Mouse (Mus musculus): Measurements from ENCODE around the gene Gdf1. TPM values are rescaled to one million over a fixed set of nuclear protein-coding genes. Genes with fewer than 3 reads are reported as not detected.
A peak's percentile ranks its signal among the peaks of the same experiment; 100 is the strongest.

Gdf1 gene
- polyA plus RNA-seq, 1 experiment from 2014 or later, result 0.74 TPM

DNA sequence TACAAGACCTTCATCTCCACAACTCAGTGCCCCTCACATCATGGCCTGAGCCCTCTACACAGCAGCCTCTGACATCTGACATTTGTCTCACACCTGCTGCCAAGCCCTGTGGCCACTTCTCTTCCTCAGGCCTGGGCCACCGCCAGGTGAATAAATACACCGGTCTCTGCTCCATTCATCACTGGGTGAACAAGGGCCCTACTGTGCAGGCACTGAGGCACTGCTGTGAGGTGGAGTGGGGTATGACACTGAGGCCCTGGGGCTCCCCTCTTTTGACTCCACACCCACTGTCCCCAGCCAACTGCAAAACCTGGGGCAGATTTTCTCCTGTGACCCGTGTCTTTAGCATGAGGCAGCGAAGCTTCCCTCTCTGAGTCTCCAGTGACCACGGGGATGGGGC is 37.0 kb downstream of the Gdf1 start:
- WGBS, result 74% methylated on average over 5 of the region's 5 CpGs
- no peak overlapping the region for H3K9ac ChIP-seq
- no peak overlapping the region for H3K4me3 ChIP-seq
- H3K4me2 ChIP-seq, result no peak overlapping the region
- H3K9me3 ChIP-seq, result no peaks in the 10 kb centered on the region
- peaks cover 12% of the 10 kb centered on the region for H3K4me1 ChIP-seq
- H3K27me3 ChIP-seq (replicated peaks), result peaks cover 19% of the 10 kb centered on the region
- H3K27ac ChIP-seq (replicated peaks), result no peak overlapping the region
- no peaks in the 10 kb centered on the region for H3K36me3 ChIP-seq
- no peak for ATAC-seq (ENCODE audit: extremely low read depth, insufficient number of reproducible peaks, low FRiP score, low TSS enrichment)

- Histone ChIP-seq H3K27ac (replicated peaks) (no peak overlapping the region), H3K9me3 (no peaks in the 10 kb centered on the region)
- no peak for ATAC-seq (ENCODE audit: extremely low read depth, insufficient number of reproducible peaks, low FRiP score, low TSS enrichment)
Measured at GRCm38 (mm10) chr8:70370476-70370875, 40.9 kb downstream of the Gdf1 start.

GRCm38 (mm10) chr8:70371951-70372350 is 42.3 kb downstream of the Gdf1 start:
- H3K9ac ChIP-seq, result 0 out of 2 replicates have a peak overlapping the region, but pooled peaks have one; percentile 54
- no peak overlapping the region for H3K4me2 ChIP-seq
- WGBS, result 35% methylated on average over 6 of the region's 6 CpGs
- peaks cover 58% of the 10 kb centered on the region for H3K4me1 ChIP-seq
- ATAC-seq (ENCODE audit: extremely low read depth, insufficient number of reproducible peaks, low FRiP score, low TSS enrichment), result no peak
- H3K27ac ChIP-seq (replicated peaks), result peak overlapping the region; percentile 55
- peaks cover 61% of the 10 kb centered on the region for H3K27me3 ChIP-seq (replicated peaks)
- no peaks in the 10 kb centered on the region for H3K36me3 ChIP-seq
- H3K4me3 ChIP-seq, result no peak overlapping the region
- H3K9me3 ChIP-seq, result no peaks in the 10 kb centered on the region

More at GRCm38 (mm10) chr8:70370476-70370875, 40.9 kb downstream of the Gdf1 start:
- Histone ChIP-seq H3K27me3 (replicated peaks) (peaks cover 52% of the 10 kb centered on the region), H3K4me2 (no peak overlapping the region), H3K36me3 (no peaks in the 10 kb centered on the region), H3K9ac (no peak overlapping the region), H3K4me1 (peaks cover 46% of the 10 kb centered on the region), H3K4me3 (no peak overlapping the region)
- WGBS, result 77% methylated on average over 7 of the region's 7 CpGs

GRCm38 (mm10) chr8:70373397-70374317 is 44.0 kb downstream of the Gdf1 start, which contains the start of gene Comp:
Gene Comp, plus strand, starts transcription at chr8:70373558.
- peaks cover 73% of the 10 kb centered on the region for H3K27me3 ChIP-seq (replicated peaks)
- peak within 1 kb of the TSS; percentile 17; the same call in 1 of the 2 replicates for H3K27ac ChIP-seq (replicated peaks)
- H3K4me1 ChIP-seq, result peaks cover 58% of the 10 kb centered on the region
- peak within 1 kb of the TSS; percentile 37 for H3K9ac ChIP-seq
- H3K9me3 ChIP-seq, result no peaks in the 10 kb centered on the region
- peak within 1 kb of the TSS; percentile 46 for H3K4me3 ChIP-seq
- peak within 1 kb of the TSS; percentile 68 for H3K4me2 ChIP-seq
- H3K36me3 ChIP-seq, result no peaks in the 10 kb centered on the region
- no peak for ATAC-seq (ENCODE audit: extremely low read depth, insufficient number of reproducible peaks, low FRiP score, low TSS enrichment)
- WGBS, result 4% methylated on average over 47 of the region's 47 CpGs

- peak; percentile 81 for ATAC-seq (ENCODE audit: extremely low read depth, insufficient number of reproducible peaks, low FRiP score, low TSS enrichment)
- peak overlapping the region; percentile 46 for H3K4me3 ChIP-seq
- peaks cover 81% of the 10 kb centered on the region for H3K27me3 ChIP-seq (replicated peaks)
- H3K4me1 ChIP-seq, result peaks cover 50% of the 10 kb centered on the region
- peak overlapping the region; percentile 24 for H3K9ac ChIP-seq
- H3K36me3 ChIP-seq, result no peaks in the 10 kb centered on the region
- peak overlapping the region; percentile 68 for H3K4me2 ChIP-seq
- under 1% methylated on average over 51 of the region's 53 CpGs for WGBS
- H3K27ac ChIP-seq (replicated peaks), result no peak overlapping the region
- H3K9me3 ChIP-seq, result no peaks in the 10 kb centered on the region
Measured at GRCm38 (mm10) chr8:70374318-70374927, 44.8 kb downstream of the Gdf1 start.

GRCm38 (mm10) chr8:70375212-70375859 is 45.7 kb downstream of the Gdf1 start:
- Histone ChIP-seq H3K4me3 (peak overlapping the region; percentile 46), H3K4me2 (peak overlapping the region; percentile 68), H3K9ac (no peak overlapping the region), H3K9me3 (no peaks in the 10 kb centered on the region), H3K4me1 (peaks cover 50% of the 10 kb centered on the region), H3K36me3 (no peaks in the 10 kb centered on the region), H3K27me3 (replicated peaks) (peaks cover 90% of the 10 kb centered on the region), H3K27ac (replicated peaks) (no peak overlapping the region)
- 7% methylated on average over 35 of the region's 35 CpGs for WGBS
- no peak for ATAC-seq (ENCODE audit: extremely low read depth, insufficient number of reproducible peaks, low FRiP score, low TSS enrichment)

- 8% methylated on average over 37 of the region's 37 CpGs for WGBS
- Histone ChIP-seq H3K9me3 (no peaks in the 10 kb centered on the region), H3K4me3 (peak overlapping the region; percentile 28), H3K36me3 (no peaks in the 10 kb centered on the region), H3K9ac (0 out of 2 replicates have a peak overlapping the region, but pooled peaks have one; percentile 40), H3K4me2 (peak overlapping the region; percentile 45), H3K27ac (replicated peaks) (no peak overlapping the region), H3K27me3 (replicated peaks) (peaks cover 97% of the 10 kb centered on the region), H3K4me1 (peaks cover 50% of the 10 kb centered on the region)
- ATAC-seq (ENCODE audit: extremely low read depth, insufficient number of reproducible peaks, low FRiP score, low TSS enrichment), result no peak
Measured at GRCm38 (mm10) chr8:70376275-70376741, 46.7 kb downstream of the Gdf1 start.

GRCm38 (mm10) chr8:70377049-70377448 is 47.4 kb downstream of the Gdf1 start:
- ATAC-seq (ENCODE audit: extremely low read depth, insufficient number of reproducible peaks, low FRiP score, low TSS enrichment), result no peak
- Histone ChIP-seq H3K36me3 (no peaks in the 10 kb centered on the region), H3K4me3 (no peak overlapping the region), H3K27me3 (replicated peaks) (peaks cover 97% of the 10 kb centered on the region), H3K9ac (no peak overlapping the region), H3K27ac (replicated peaks) (no peak overlapping the region), H3K4me2 (no peak overlapping the region), H3K9me3 (no peaks in the 10 kb centered on the region), H3K4me1 (peaks cover 46% of the 10 kb centered on the region)
- WGBS, result 15% methylated on average over 15 of the region's 15 CpGs

DNA sequence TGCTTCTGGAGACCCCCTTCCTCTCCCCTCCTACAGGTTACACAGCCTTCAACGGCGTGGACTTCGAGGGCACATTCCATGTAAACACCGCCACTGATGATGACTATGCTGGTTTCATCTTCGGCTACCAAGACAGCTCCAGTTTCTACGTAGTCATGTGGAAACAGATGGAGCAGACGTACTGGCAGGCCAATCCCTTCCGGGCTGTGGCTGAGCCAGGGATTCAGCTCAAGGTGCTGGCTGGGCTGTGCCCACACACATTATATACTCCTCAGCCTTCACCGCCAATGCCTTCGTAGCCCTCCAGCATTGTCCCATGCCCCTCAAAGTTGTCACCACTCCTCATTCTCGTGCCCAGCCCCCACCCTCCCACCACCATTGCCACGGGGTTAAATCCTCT is 50.5 kb downstream of the Gdf1 start:
- no peak for ATAC-seq (ENCODE audit: extremely low read depth, insufficient number of reproducible peaks, low FRiP score, low TSS enrichment)
- Histone ChIP-seq H3K9me3 (no peaks in the 10 kb centered on the region), H3K27ac (replicated peaks) (no peak overlapping the region), H3K36me3 (peaks cover 7% of the 10 kb centered on the region), H3K27me3 (replicated peaks) (peaks cover 75% of the 10 kb centered on the region), H3K4me1 (peaks cover 18% of the 10 kb centered on the region), H3K9ac (no peak overlapping the region), H3K4me2 (no peak overlapping the region), H3K4me3 (no peak overlapping the region)
- 75% methylated on average over 12 of the region's 12 CpGs for WGBS
